Mouse (Mus musculus) limb, embryonic 14.5 days (tissue): ENCODE data around the gene Timp4. TPM values are rescaled to one million over a fixed set of nuclear protein-coding genes. Genes with fewer than 3 reads are reported as not detected.

Experiments
- ATAC-seq: fragments of 200-750 bp; cut with Nextera tagmentation; 2 replicates; pipeline ENCODE4 v1.8.0; 2017; ENCODE audit warnings: low read depth, moderate number of reproducible peaks, moderate TSS enrichment; ENCODE audit not compliant: low FRiP score
- DNase-seq: peaks from one replicate; pipeline ENCODE4 v3.0.0-alpha.2; 2015; ENCODE audit warnings: low spot score
- H3K27ac ChIP-seq: fragments of 300-500 bp; sonication (generic); replicated peaks from 2 replicates; pipeline ENCODE4 v1.5.1; 2014; ENCODE audit warnings: low read depth, mild to moderate bottlenecking, low read length, moderate library complexity, mixed read lengths
- H3K27me3 ChIP-seq: fragments of 300-500 bp; sonication (generic); 2 replicates; pipeline ENCODE4 v1.6.1; 2014; ENCODE audit warnings: low read length, mixed read lengths; ENCODE audit not compliant: control insufficient read depth, insufficient read depth
- H3K36me3 ChIP-seq: fragments of 300-500 bp; sonication (generic); 2 replicates; pipeline ENCODE4 v1.6.1; 2014; ENCODE audit warnings: mild to moderate bottlenecking, low read length, moderate library complexity, mixed read lengths; ENCODE audit not compliant: control insufficient read depth, insufficient read depth
- H3K4me1 ChIP-seq: fragments of 300-500 bp; sonication (generic); 2 replicates; pipeline ENCODE4 v1.6.1; 2014; ENCODE audit warnings: antibody characterized with exemption, low read length, mixed read lengths; ENCODE audit not compliant: control insufficient read depth, insufficient read depth
- H3K4me2 ChIP-seq: fragments of 300-500 bp; sonication (generic); replicated peaks from 2 replicates; pipeline ENCODE4 v1.6.1; 2014; ENCODE audit warnings: low read depth, mild to moderate bottlenecking, low read length, moderate library complexity; ENCODE audit not compliant: severe bottlenecking
- H3K4me3 ChIP-seq: fragments of 300-500 bp; sonication (generic); replicated peaks from 2 replicates; pipeline ENCODE4 v1.5.1; 2014; ENCODE audit warnings: low read length
- H3K9ac ChIP-seq: fragments of 300-500 bp; sonication (generic); 2 replicates; pipeline ENCODE4 v1.6.1; 2014; ENCODE audit warnings: mild to moderate bottlenecking, low read depth, low read length, moderate library complexity; ENCODE audit not compliant: severe bottlenecking
- H3K9me3 ChIP-seq: fragments of 300-500 bp; sonication (generic); 2 replicates; pipeline ENCODE4 v1.6.1; 2016; ENCODE audit warnings: low read length; ENCODE audit not compliant: control insufficient read depth
- POLR2A ChIP-seq: fragments of 200-500 bp; IDR thresholded peaks from 2 replicates; pipeline ENCODE4 v1.8.0; 2012; ENCODE audit warnings: inconsistent platforms, mild to moderate bottlenecking, moderate library complexity, borderline replicate concordance; ENCODE audit not compliant: insufficient read depth, insufficient read length; ENCODE audit errors: extremely low read depth
- WGBS: fragments of 180-500 bp; shearing (Covaris S2); extraction: QIAGEN DNeasy Blood & Tissue Kit; methylation state at CpG from one replicate; pipeline ENCODE4 v1.1.7; 2014; 5-methylcytosine and 5-hydroxymethylcytosine counted together
- polyA plus RNA-seq, 2 experiments: library from polyadenylated mRNA; depleted of rRNA in 1 of 2; stranded (reverse) in 1 of 2; unstranded in 1 of 2; fragments of >200 nt; fragmentation: Nextera tagmentation in 1 of 2; extraction: Ambion mirVana in 1 of 2; gene quantifications; 2 replicates each; pipeline versions ENCODE4 v1.2.1 to v1.2.3; 2012 to 2014

The Timp4 gene
- polyA plus RNA-seq, 2 experiments = 0.28 to 0.49 TPM

GRCm38 (mm10) chr6:115270085-115270484 is 18.1 kb upstream of the Timp4 start:
- WGBS = 64% methylated on average over 2 of the region's 2 CpGs
- Histone ChIP-seq H3K9me3 (no peaks in the 10 kb centered on the region), H3K36me3 (no peaks in the 10 kb centered on the region), H3K4me3 (no peak overlapping the region), H3K27ac (no peak overlapping the region), H3K27me3 (no peaks in the 10 kb centered on the region), H3K4me1 (peaks cover 10% of the 10 kb centered on the region), H3K9ac (no peak overlapping the region), H3K4me2 (no peak overlapping the region)
- ATAC-seq (no peak), DNase-seq (no peak)
- no peak for TF ChIP-seq POLR2A

GRCm38 (mm10) chr6:115269561-115269960 is 17.6 kb upstream of the Timp4 start:
- Histone ChIP-seq H3K27me3 (no peaks in the 10 kb centered on the region), H3K9ac (no peak overlapping the region), H3K9me3 (no peaks in the 10 kb centered on the region), H3K4me2 (no peak overlapping the region), H3K27ac (no peak overlapping the region), H3K4me1 (peaks cover 10% of the 10 kb centered on the region), H3K4me3 (no peak overlapping the region), H3K36me3 (no peaks in the 10 kb centered on the region)
- ATAC-seq (no peak), DNase-seq (no peak)
- 60% methylated on average over 5 of the region's 5 CpGs for WGBS
- no peak for TF ChIP-seq POLR2A

GRCm38 (mm10) chr6:115268551-115269385 is 16.8 kb upstream of the Timp4 start:
- no peak overlapping the region for H3K4me3 ChIP-seq
- TF ChIP-seq POLR2A = no peak
- H3K4me2 ChIP-seq = no peak overlapping the region
- H3K27ac ChIP-seq = no peak overlapping the region
- DNase-seq (no peak), ATAC-seq (no peak)
- WGBS = 81% methylated on average over 10 of the region's 10 CpGs
- H3K36me3 ChIP-seq = no peaks in the 10 kb centered on the region
- H3K9me3 ChIP-seq = no peaks in the 10 kb centered on the region
- no peak overlapping the region for H3K9ac ChIP-seq
- peaks cover 10% of the 10 kb centered on the region for H3K4me1 ChIP-seq
- no peaks in the 10 kb centered on the region for H3K27me3 ChIP-seq

GRCm38 (mm10) chr6:115267916-115268315 is 15.9 kb upstream of the Timp4 start:
- no peaks in the 10 kb centered on the region for H3K36me3 ChIP-seq
- no peak for TF ChIP-seq POLR2A
- H3K4me1 ChIP-seq = peaks cover 10% of the 10 kb centered on the region
- DNase-seq = peak; percentile 71
- peak; percentile 58; the same call in 1 of the 2 replicates for ATAC-seq
- 28% methylated on average over 2 of the region's 2 CpGs for WGBS
- H3K4me2 ChIP-seq = no peak overlapping the region
- no peak overlapping the region for H3K27ac ChIP-seq
- H3K9ac ChIP-seq = no peak overlapping the region
- H3K4me3 ChIP-seq = no peak overlapping the region
- no peaks in the 10 kb centered on the region for H3K27me3 ChIP-seq
- no peaks in the 10 kb centered on the region for H3K9me3 ChIP-seq

- TF ChIP-seq POLR2A = no peak
Measured at GRCm38 (mm10) chr6:115266791-115267190, 14.8 kb upstream of the Timp4 start.

More at GRCm38 (mm10) chr6:115266791-115267190, 14.8 kb upstream of the Timp4 start:
- Histone ChIP-seq H3K27me3 (no peaks in the 10 kb centered on the region), H3K9me3 (no peaks in the 10 kb centered on the region), H3K9ac (no peak overlapping the region), H3K4me3 (no peak overlapping the region), H3K36me3 (no peaks in the 10 kb centered on the region), H3K4me1 (peaks cover 3% of the 10 kb centered on the region), H3K4me2 (no peak overlapping the region), H3K27ac (no peak overlapping the region)
- no peak for ATAC-seq
- DNase-seq = no peak
- 76% methylated on average over 5 of the region's 5 CpGs for WGBS
